Mouse (Mus musculus): ENCODE measurements at regions not wholly inside any gene's neighbourhood (a gene's known extent, or its start where the extent isn't known, plus 50 kb on each side); places are given as distances from the start of the nearest gene placed in this dataset.

- TF ChIP-seq CTCF (conservative IDR thresholded peaks at IDR 0.05; ENCODE audit: low read length) (no peak), NANOG (IDR thresholded peaks at IDR 0.05; ENCODE audit: borderline replicate concordance, low read length) (no peak), POU5F1 (IDR thresholded peaks at IDR 0.05; ENCODE audit: borderline replicate concordance, low read length) (no peak)
These were observed 927.3 kb downstream of the Basp1 start for GRCm38 (mm10) chr15:24486235-24486634.
